Mouse (Mus musculus) forebrain, embryonic 12.5 days (tissue): Measurements from ENCODE around the gene Aip. TPM values are rescaled to one million over a fixed set of nuclear protein-coding genes. Genes with fewer than 3 reads are reported as not detected.
"Not testable (repeated sequence)": the region's sequence is repeated elsewhere in the genome, so short reads cannot be mapped to it uniquely, and the experiment has no call there.

Source experiments
- ATAC-seq: fragments of 200-750 bp; cut with Nextera tagmentation; 2 replicates; pipeline ENCODE4 v1.8.0; 2017; ENCODE audit warnings: moderate TSS enrichment; ENCODE audit not compliant: low FRiP score
- H3K27ac ChIP-seq: fragments of 300-500 bp; sonication (generic); 2 replicates; pipeline ENCODE4 v1.5.1; 2016; ENCODE audit warnings: mild to moderate bottlenecking
- H3K27me3 ChIP-seq: fragments of 300-500 bp; sonication (generic); 2 replicates; pipeline ENCODE4 v1.6.1; 2016; ENCODE audit warnings: mild to moderate bottlenecking
- H3K36me3 ChIP-seq: fragments of 300-500 bp; sonication (generic); replicated peaks from 2 replicates; pipeline ENCODE4 v1.6.1; 2016; ENCODE audit warnings: mild to moderate bottlenecking
- H3K4me1 ChIP-seq: fragments of 300-500 bp; sonication (generic); 2 replicates; pipeline ENCODE4 v1.6.1; 2016
- H3K4me2 ChIP-seq: fragments of 300-500 bp; sonication (generic); 2 replicates; pipeline ENCODE4 v1.6.1; 2016; ENCODE audit warnings: mild to moderate bottlenecking, moderate library complexity
- H3K4me3 ChIP-seq: fragments of 300-500 bp; sonication (generic); replicated peaks from 2 replicates; pipeline ENCODE4 v1.5.1; 2016; ENCODE audit warnings: mild to moderate bottlenecking
- H3K9ac ChIP-seq: fragments of 300-500 bp; sonication (generic); 2 replicates; pipeline ENCODE4 v1.6.1; 2016; ENCODE audit warnings: mild to moderate bottlenecking
- H3K9me3 ChIP-seq: fragments of 300-500 bp; sonication (generic); 2 replicates; pipeline ENCODE4 v1.6.1; 2016
- WGBS: fragments of 180-500 bp; shearing (Covaris S2); methylation state at CpG from one replicate; pipeline ENCODE4 v1.1.7; 2016; 5-methylcytosine and 5-hydroxymethylcytosine counted together
- polyA plus RNA-seq: library from polyadenylated mRNA; unstranded; fragments of >200 nt; fragmentation: Nextera tagmentation; extraction: Ambion mirVana; gene quantifications from 2 replicates; pipeline ENCODE4 v1.2.1, GENCODE M21; 2016

Aip gene
- polyA plus RNA-seq, 1 experiment from 2014 or later = 56.4 TPM

DNA sequence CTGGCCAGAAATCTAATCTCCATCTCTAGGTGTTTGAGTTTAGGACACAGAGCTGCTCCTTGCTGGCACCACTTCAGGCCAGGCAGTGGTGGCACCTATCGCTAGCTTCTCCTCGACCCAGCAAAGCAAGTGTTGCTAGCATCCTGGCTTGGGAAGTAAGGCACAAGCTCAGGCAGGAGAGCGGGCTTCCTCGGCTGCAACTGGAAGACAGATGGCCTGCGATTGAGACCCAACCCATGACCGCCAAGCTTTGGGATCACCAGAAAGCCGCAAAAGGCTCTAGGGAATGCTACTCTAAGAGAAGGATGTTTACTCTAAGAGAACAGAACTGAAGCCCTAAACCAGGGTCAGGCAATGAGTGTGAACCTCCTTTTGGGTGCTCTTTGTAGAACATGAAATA lies 3.8 kb upstream of the Aip start:
- Histone ChIP-seq H3K4me2 (no peak overlapping the region), H3K36me3 (peaks cover 49% of the 10 kb centered on the region), H3K27me3 (no peaks in the 10 kb centered on the region), H3K4me3 (no peak overlapping the region), H3K9ac (no peak overlapping the region), H3K27ac (no peak overlapping the region), H3K9me3 (no peaks in the 10 kb centered on the region), H3K4me1 (peaks cover 19% of the 10 kb centered on the region)
- WGBS = 95% methylated on average over 7 of the region's 7 CpGs
- ATAC-seq = no peak

DNA sequence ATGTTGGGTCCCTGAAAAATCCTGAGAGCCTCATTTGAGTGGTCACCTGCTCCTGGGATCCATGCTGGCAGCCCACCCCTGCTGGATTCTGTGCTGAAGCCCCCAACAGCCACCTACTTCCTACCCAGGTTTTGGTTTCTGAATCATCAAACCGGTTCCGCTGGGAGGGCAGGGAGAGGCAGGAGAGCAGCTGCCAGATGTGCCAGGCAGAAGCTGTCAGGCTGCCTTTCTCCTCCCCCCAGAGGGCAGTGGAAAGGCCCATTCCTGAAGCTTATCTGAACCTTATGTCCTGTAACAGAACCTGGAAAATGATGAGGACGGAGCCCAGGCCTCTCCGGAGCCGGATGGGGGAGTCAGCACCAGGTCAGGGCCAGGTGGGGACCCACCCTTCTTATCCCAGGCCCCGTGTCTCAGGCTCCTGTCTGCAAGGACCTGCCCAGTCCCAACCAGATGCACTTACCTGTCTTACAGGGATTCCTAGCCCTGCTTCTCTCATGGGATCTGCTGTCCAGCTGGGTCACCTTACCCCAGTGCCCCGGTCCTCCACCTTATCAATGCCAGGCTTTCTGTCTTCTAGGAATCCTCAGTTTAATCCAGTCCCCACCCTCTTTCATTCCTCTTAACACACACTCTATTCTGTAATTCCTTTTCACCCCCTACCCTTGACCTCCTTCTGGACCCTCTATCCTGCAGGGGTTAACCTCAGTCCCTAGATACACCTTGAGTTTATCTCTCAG lies 1.3 kb upstream of the Aip start:
- Histone ChIP-seq H3K36me3 (peaks cover 35% of the 10 kb centered on the region), H3K9ac (peak overlapping the region; percentile 73), H3K27me3 (no peaks in the 10 kb centered on the region), H3K4me1 (peaks cover 19% of the 10 kb centered on the region), H3K4me3 (peak overlapping the region; percentile 68), H3K27ac (no peak overlapping the region), H3K9me3 (no peaks in the 10 kb centered on the region), H3K4me2 (peak overlapping the region; percentile 79)
- WGBS = 76% methylated on average over 7 of the region's 7 CpGs
- no peak for ATAC-seq

DNA sequence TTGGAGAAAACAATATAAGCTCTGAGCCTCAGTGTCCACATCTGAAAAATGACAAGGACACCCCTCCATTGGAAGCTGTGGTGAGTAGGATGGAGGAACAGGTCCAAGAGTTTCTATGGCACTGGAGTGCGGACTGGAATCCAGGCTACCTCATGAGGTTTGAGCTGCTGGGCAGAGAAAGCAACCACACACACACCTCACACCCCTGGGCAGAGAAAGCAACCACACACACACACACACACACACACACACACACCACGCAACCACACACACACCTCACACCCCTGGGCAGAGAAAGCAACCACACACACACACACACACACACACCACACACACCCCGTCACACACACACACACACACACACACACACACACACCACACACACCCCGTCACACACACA lies 390 bp downstream of the Aip start:
- peak; percentile 36; the same call in 1 of the 2 replicates for ATAC-seq
- not testable (repeated sequence) for H3K9me3 ChIP-seq, H3K27me3 ChIP-seq
- H3K4me1 ChIP-seq = peaks cover 27% of the 10 kb centered on the region
- H3K4me3 ChIP-seq = peak overlapping the region; percentile 68
- H3K4me2 ChIP-seq = peak overlapping the region; percentile 79
- peak overlapping the region; percentile 73 for H3K9ac ChIP-seq
- H3K27ac ChIP-seq = 0 out of 2 replicates have a peak overlapping the region, but pooled peaks have one; percentile 19
- H3K36me3 ChIP-seq = peaks cover 24% of the 10 kb centered on the region
- WGBS = 25% methylated on average over 3 of the region's 4 CpGs

DNA sequence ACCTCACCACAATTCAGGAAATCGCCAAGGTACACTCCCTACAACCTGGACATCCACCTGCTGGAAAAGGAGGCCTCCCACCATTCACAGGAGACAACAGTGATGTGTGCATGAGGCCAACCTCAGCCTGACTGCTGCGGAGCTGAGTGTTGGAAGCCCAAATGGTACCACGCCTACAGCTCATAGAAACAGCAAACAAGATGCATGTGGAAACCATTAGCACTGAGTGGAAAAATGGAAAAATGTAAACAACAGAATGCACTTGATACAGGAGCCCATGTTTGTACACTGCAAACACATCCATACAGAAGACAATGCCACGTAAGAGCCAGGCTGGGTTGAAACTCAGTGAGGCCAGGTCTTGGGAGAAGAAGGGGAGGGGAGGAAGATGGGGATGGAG lies 1.2 kb downstream of the Aip start:
- H3K36me3 ChIP-seq = peaks cover 21% of the 10 kb centered on the region
- H3K27ac ChIP-seq = no peak overlapping the region
- WGBS = 83% methylated on average over 4 of the region's 4 CpGs
- peaks cover 29% of the 10 kb centered on the region for H3K4me1 ChIP-seq
- no peaks in the 10 kb centered on the region for H3K9me3 ChIP-seq
- no peak overlapping the region for H3K4me3 ChIP-seq
- no peak overlapping the region for H3K4me2 ChIP-seq
- no peak for ATAC-seq
- H3K27me3 ChIP-seq = 0 out of 2 replicates have a peak, but pooled peaks cover 7% of the 10 kb centered on the region
- H3K9ac ChIP-seq = no peak overlapping the region

DNA sequence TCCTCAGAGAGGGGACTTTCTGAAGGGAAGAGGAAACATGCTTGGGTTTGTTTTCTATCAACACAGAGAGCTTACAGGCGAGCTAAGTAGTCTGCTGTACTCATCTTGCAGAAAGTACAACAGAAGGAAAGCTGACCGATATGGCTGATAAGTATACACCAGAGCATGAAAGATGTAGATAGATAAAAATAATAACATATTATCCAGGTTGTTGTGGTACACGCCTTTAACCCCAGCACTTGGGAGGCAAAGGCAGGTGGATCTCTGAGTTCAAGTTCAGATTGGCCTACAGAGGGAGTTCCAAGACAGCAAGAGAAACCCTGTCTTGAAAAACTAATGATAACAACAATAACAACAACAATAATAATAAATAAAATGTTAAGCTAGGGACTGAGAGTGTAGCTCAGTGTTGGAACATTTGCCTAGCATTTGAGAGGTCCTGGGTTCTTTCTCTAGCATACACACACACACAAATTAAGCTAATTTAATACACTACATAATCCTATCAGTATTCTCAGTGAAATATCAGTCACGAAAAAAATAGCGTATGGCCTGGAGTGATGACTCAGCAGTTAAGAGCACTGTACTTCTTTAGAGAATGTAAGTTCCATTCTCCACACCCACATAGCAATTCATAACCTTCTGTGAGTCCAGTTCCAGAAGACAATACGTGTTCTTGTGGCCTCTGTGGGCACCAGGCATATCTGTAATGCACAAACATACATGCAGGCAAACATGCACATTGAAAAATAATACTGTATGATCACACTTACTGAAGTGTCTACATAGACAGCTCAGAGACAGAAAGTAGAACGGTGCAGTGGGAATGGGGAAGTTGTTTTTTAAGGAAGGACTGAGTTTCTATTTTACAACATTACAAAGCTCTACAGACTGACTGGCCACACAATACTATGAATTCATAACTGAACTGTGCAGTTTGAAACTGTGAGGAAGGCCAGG lies 3.0 kb downstream of the Aip start:
- 85% methylated on average over 7 of the region's 7 CpGs for WGBS
- Histone ChIP-seq H3K36me3 (peaks cover 8% of the 10 kb centered on the region), H3K9me3 (no peaks in the 10 kb centered on the region), H3K4me2 (no peak overlapping the region), H3K4me3 (no peak overlapping the region), H3K27ac (no peak overlapping the region), H3K4me1 (peaks cover 29% of the 10 kb centered on the region), H3K27me3 (0 out of 2 replicates have a peak, but pooled peaks cover 7% of the 10 kb centered on the region), H3K9ac (no peak overlapping the region)
- no peak for ATAC-seq

DNA sequence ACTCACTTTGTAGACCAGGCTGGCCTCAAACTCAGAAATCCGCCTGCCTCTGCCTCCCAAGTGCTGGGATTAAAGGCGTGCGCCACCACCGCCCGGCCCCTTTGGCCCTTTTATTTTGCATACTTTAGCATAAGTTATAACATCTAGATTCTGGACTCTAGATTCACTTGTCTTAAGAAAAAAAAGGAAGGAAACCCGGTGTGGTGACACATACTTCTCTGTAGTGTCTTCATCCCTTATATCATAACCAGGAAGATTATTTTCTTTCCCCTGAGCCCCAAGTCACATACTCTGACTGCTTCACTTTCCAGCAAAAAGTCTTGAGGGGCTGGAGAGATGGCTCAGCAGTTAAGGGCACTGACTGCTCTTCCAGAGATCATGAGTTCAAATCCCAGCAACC lies 3.8 kb downstream of the Aip start:
- ATAC-seq, H3K27me3 ChIP-seq, H3K9ac ChIP-seq, H3K4me3 ChIP-seq, H3K27ac ChIP-seq, H3K9me3 ChIP-seq: not testable (repeated sequence)
- peaks cover 21% of the 10 kb centered on the region for H3K4me1 ChIP-seq
- peaks cover 13% of the 10 kb centered on the region for H3K36me3 ChIP-seq
- 62% methylated on average over 6 of the region's 6 CpGs for WGBS
- 0 out of 2 replicates have a peak overlapping the region, but pooled peaks have one; percentile 21 for H3K4me2 ChIP-seq

DNA sequence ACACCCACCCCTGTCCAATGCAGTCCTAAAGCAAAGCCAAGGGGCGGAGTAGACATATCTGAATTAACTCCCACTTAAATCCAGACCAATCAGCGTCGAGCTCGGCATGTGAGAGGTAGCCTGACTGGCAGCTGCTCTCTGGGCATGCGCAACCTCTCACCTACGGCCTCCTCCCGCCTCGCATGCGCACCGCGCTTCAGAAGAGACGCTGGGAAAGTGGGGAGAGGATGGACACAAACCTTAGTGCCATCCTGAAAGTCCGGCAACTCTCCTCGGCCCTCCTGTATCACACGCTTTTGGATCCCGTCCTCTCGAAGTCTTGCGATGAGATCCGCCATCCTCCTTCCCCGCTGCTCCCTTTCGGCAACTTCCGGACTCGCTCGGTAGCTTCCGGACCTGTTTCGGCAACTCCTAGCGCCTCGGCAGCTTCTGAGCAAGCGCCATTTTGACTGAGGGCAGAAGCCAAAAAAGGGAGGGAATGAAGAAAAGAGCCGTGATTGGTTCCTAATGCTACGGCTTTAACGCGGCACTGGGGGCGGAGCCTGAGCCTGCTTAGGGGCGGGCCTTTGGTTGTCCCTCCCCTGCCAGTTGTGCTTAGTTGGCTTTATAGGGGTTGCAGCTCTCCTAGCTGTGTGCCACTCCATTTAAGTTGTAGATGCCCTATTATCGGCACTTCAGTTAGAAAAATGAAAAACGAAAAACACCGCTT lies 4.4 kb downstream of the Aip start:
- H3K27me3 ChIP-seq = 0 out of 2 replicates have a peak, but pooled peaks cover 7% of the 10 kb centered on the region
- peak overlapping the region; percentile 55 for H3K4me2 ChIP-seq
- peak overlapping the region; percentile 46 for H3K4me3 ChIP-seq
- peak; percentile 83 for ATAC-seq
- H3K36me3 ChIP-seq = peaks cover 18% of the 10 kb centered on the region
- H3K9me3 ChIP-seq = no peaks in the 10 kb centered on the region
- WGBS = 3% methylated on average over 38 of the region's 38 CpGs
- peak overlapping the region; percentile 82 for H3K27ac ChIP-seq
- peaks cover 14% of the 10 kb centered on the region for H3K4me1 ChIP-seq
- H3K9ac ChIP-seq = peak overlapping the region; percentile 50; the same call in 1 of the 2 replicates

DNA sequence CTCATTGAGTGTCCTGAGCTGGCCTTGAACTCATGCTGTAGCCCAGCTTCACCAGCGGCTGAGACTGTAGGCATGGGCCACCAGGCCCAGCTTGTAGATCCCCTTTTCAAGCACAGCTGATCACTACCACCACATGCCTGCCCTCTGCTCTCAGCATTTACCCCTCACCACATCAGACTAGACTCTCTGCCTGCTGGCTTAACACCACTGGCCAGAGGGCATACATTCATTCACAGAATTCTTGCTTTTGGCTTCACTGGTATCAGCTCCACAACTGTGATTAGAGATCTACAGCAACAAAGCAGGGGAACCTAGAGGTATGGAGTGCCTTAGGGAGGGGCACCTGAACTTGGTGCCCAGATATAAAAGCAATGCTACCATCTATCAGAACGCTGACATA lies 5.2 kb downstream of the Aip start:
- Histone ChIP-seq H3K9me3 (no peaks in the 10 kb centered on the region), H3K4me3 (peak overlapping the region; percentile 46; the same call in 1 of the 2 replicates), H3K27me3 (0 out of 2 replicates have a peak, but pooled peaks cover 7% of the 10 kb centered on the region), H3K9ac (no peak overlapping the region), H3K4me1 (peaks cover 14% of the 10 kb centered on the region), H3K36me3 (peaks cover 25% of the 10 kb centered on the region), H3K4me2 (peak overlapping the region; percentile 55), H3K27ac (no peak overlapping the region)
- WGBS = 96% methylated on average over 2 of the region's 2 CpGs
- no peak for ATAC-seq

DNA sequence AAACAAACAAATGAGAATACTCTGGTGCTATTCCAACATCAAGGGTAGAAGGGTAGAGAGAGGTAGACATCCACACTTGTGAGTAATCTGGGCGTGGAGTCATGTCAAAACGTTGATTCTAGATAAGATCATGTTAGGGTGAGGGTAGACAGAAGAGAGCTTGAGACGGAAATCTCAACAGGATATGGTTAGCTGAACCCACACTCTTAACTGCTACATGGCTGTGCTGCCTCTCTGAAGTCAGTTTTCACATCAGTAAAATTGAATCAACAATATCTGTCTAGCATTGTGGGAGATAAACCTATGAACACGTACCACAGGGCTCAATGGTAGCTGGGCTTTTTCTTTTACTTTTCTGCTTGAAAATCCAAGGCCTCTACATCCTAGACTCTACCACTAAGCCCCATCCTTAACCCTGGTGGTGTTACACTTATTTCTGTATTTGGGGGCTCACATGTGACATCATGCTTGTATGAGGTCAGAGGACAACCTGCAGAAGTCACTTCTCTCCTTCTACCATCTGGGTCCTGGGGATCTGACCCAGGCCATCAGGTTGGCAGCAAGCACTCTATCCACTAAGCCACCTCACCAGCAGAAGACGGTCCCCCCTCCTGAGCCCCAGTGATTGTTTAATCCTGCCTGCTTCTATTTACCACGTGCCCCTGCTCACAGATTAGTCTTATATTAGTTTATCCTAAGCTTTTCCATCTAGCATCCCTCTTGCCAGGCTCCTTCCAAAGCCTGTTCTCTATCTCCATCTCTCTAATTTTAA lies 5.8 kb downstream of the Aip start:
- Histone ChIP-seq H3K4me2 (0 out of 2 replicates have a peak overlapping the region, but pooled peaks have one; percentile 55), H3K9me3 (no peaks in the 10 kb centered on the region), H3K9ac (no peak overlapping the region), H3K4me3 (no peak overlapping the region), H3K27ac (no peak overlapping the region), H3K27me3 (0 out of 2 replicates have a peak, but pooled peaks cover 7% of the 10 kb centered on the region), H3K36me3 (peaks cover 31% of the 10 kb centered on the region), H3K4me1 (peaks cover 10% of the 10 kb centered on the region)
- WGBS = 89% methylated on average over 6 of the region's 6 CpGs
- ATAC-seq = no peak

DNA sequence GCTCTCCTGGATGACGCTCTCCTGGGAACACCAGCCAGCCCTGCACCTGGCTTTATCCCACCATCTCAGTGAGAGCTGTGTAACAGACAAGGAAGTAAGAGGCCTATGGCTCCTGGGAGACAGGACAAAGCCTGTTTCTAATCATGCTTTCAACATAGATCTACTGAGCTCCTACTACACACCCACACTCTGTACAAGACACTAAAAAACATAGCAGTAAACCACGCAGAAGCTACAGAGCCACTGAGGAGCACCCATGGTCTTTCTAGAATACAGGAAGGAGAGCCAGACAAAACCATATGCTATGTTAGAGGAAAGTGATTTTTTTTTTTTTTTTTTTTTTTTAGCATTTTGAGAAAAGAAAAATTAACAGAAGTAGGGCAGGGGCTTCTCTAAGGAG lies 7.3 kb downstream of the Aip start:
- Histone ChIP-seq H3K9ac (no peak overlapping the region), H3K36me3 (peaks cover 46% of the 10 kb centered on the region), H3K4me2 (no peak overlapping the region), H3K27ac (no peak overlapping the region), H3K4me3 (no peak overlapping the region), H3K9me3 (no peaks in the 10 kb centered on the region), H3K27me3 (0 out of 2 replicates have a peak, but pooled peaks cover 7% of the 10 kb centered on the region), H3K4me1 (peaks cover 10% of the 10 kb centered on the region)
- ATAC-seq = no peak
- 96% methylated on average over 2 of the region's 2 CpGs for WGBS

DNA sequence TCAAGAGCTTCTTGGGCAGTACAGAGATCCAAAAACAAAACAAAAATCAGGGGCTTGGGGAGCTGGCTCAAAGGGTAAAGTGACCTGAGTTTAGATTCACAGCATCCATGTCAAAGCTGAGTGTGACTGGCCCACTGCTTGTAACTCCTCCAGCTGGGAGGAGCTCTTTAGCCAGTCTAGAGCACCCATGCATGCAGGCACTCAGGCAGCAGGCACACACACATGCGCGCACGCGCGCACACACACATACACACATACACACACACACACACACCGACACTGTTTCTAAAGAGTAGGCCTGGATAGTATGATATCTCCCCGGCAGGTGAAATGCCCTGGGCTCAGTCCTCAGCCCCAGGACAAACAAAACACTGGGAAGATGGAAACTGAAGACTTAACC lies 8.7 kb downstream of the Aip start:
- WGBS = 98% methylated on average over 7 of the region's 7 CpGs
- H3K27me3 ChIP-seq = 0 out of 2 replicates have a peak, but pooled peaks cover 7% of the 10 kb centered on the region
- H3K4me3 ChIP-seq = no peak overlapping the region
- no peak overlapping the region for H3K9ac ChIP-seq
- peaks cover 10% of the 10 kb centered on the region for H3K4me1 ChIP-seq
- no peaks in the 10 kb centered on the region for H3K9me3 ChIP-seq
- no peak for ATAC-seq
- peaks cover 60% of the 10 kb centered on the region for H3K36me3 ChIP-seq
- no peak overlapping the region for H3K4me2 ChIP-seq
- H3K27ac ChIP-seq = no peak overlapping the region
